ENCODE assay signal across 10 mouse cellular contexts in the genomic region with DNA sequence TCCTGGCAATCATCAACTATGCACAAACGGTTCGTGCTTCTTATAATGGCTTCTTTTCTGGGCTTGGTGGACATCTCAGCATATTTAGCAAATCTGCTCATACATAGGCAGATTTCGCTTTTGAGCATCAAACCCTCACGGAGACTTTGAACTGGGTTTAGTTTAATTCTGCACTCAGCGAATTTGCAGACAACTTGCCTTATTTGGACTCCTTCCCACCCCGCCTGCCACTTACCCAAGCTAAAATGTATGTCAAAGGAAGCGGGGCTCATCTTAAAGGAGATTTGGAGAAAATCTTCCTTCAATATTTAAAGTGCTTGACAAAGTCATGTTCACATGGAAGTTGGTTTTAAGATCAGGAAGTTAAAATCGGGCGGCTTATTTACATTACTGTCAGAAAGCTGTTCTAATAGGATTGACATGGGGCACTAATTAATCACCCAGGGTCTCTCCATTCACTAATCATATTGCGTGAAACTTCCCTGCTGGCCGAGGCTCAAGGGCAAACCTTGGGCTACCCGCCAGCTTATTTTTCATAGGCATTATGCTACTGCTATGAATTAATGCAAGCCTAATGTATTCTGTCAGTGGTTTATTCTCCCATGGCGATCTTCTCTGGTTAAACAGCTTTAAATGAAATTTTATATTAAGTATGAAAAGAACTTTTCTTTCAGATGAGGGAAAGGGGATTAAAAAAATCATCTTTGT.
A peak's percentile ranks its signal among the peaks of the same experiment; 100 is the strongest.
DNase-seq lines count a peak whose midpoint lies in the region; ATAC-seq and TF ChIP-seq lines count a peak whose summit lies in the region.
"Had no signal": no experiment of that assay in that cellular context is flagged by ENCODE, and none has a peak within 500 bp of the region (broad histone marks: within the 10 kb centered on the region; RNA-seq: fewer than 3 reads in every experiment).

No protein-coding gene starts in this region.

- peak overlapping the region; percentile 29 for H3K4me2 ChIP-seq in lung, embryonic 14.5 days
- H3K4me2 ChIP-seq in hindbrain, embryonic 13.5 days, result no peak overlapping the region
- H3K4me2 ChIP-seq: liver, embryonic 13.5 days had no signal

- no peak overlapping the region for H3K4me3 ChIP-seq in lung, embryonic 14.5 days (ENCODE audit: low read depth, low read length)
- no peak overlapping the region for H3K4me3 ChIP-seq in hindbrain, embryonic 13.5 days
- H3K4me3 ChIP-seq: liver, embryonic 13.5 days had no signal

- peaks cover 14% of the 10 kb centered on the region for H3K4me1 ChIP-seq in lung, embryonic 14.5 days (ENCODE audit: insufficient read depth)
- H3K4me1 ChIP-seq in hindbrain, embryonic 13.5 days (replicated peaks), result peaks cover 89% of the 10 kb centered on the region
- H3K4me1 ChIP-seq: liver, embryonic 13.5 days had no signal

- DNase-seq in lung, embryonic 14.5 days, result peak; percentile 70
- DNase-seq in lung, postnatal 36 days, result no peak
- peak; percentile 64 for DNase-seq in adrenal gland, adult 8-10 months
- peak; percentile 81 to 86 for DNase-seq in adrenal gland, postnatal 36 days
- DNase-seq in kidney, adult 11 months, result no peak
- DNase-seq in B cell, adult 2 months, result no peak
- DNase-seq: kidney, postnatal 10 days; liver, embryonic 13.5 days; thymus, postnatal 36 days had no signal

- 25% methylated on average over 13 of the region's 13 CpGs for WGBS in lung, embryonic 14.5 days
- 33% methylated on average over 13 of the region's 13 CpGs for WGBS in hindbrain, embryonic 13.5 days

- no peaks in the 10 kb centered on the region for H3K27me3 ChIP-seq in lung, embryonic 14.5 days (ENCODE audit: insufficient read depth, low read length)
- no peaks in the 10 kb centered on the region for H3K27me3 ChIP-seq in hindbrain, embryonic 13.5 days
- H3K27me3 ChIP-seq: liver, embryonic 13.5 days had no signal

- H3K9ac ChIP-seq in lung, embryonic 14.5 days, result no peak overlapping the region
- no peak overlapping the region for H3K9ac ChIP-seq in hindbrain, embryonic 13.5 days
- H3K9ac ChIP-seq: liver, embryonic 13.5 days had no signal

- H3K36me3 ChIP-seq in lung, embryonic 14.5 days (ENCODE audit: insufficient read depth), result no peaks in the 10 kb centered on the region
- H3K36me3 ChIP-seq in hindbrain, embryonic 13.5 days, result no peaks in the 10 kb centered on the region
- H3K36me3 ChIP-seq: liver, embryonic 13.5 days had no signal

- no peak for TF ChIP-seq CTCF in lung, embryonic 14.5 days (IDR thresholded peaks at IDR 0.05; ENCODE audit: low read depth)

- no peak overlapping the region for H3K27ac ChIP-seq in lung, embryonic 14.5 days (ENCODE audit: low read depth)
- H3K27ac ChIP-seq in hindbrain, embryonic 13.5 days, result peak overlapping the region; percentile 6; the same call in 1 of the 2 replicates
- H3K27ac ChIP-seq: liver, embryonic 13.5 days had no signal

- no peaks in the 10 kb centered on the region for H3K9me3 ChIP-seq in lung, embryonic 14.5 days (ENCODE audit: low read depth, low read length)
- no peaks in the 10 kb centered on the region for H3K9me3 ChIP-seq in hindbrain, embryonic 13.5 days
- H3K9me3 ChIP-seq: liver, embryonic 13.5 days had no signal

- ATAC-seq in lung, embryonic 14.5 days (ENCODE audit: insufficient read depth), result no peak
- no peak for ATAC-seq in hindbrain, embryonic 13.5 days (ENCODE audit: low FRiP score)

Comparison
In these comparisons a context has a peak if more than half of its experiments do, and no peak if none do; other contexts are left out.
1. DNase-seq: peak in lung, embryonic 14.5 days (single experiment), adrenal gland, adult 8-10 months (single experiment) and adrenal gland, postnatal 36 days (2 of 2); none in lung, postnatal 36 days (single experiment), kidney, adult 11 months (single experiment) and B cell, adult 2 months (0 of 2).